Mouse (Mus musculus): ENCODE measurements at regions not wholly inside any gene's neighbourhood (a gene's known extent, or its start where the extent isn't known, plus 50 kb on each side); places are given as distances from the start of the nearest gene placed in this dataset.

DNA sequence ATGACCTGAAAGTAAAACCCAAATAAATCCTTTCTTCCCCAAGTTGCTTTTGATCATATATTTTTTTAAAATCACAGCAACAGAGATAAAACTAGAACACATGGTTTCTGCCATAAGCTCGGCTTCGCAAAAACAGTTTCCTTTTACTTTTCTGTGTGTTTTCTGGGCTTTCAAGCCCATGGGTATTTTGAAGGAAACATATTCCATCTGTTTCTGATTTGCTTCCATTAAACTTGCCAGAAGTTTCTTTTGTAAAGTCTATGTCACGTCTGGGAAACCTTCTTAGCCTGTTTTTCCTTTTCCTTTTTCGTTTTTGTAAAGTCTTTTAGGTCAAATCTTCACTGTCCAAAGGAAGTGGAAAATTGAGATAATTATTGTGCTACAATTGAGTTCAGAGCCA is 167.2 kb upstream of the Auts2 start:
- Histone ChIP-seq H3K36me3 (replicated peaks in 1 of 2; ENCODE audit: control insufficient read depth in 1 of 2, insufficient read depth in 1 of 2, low read length in 1 of 2) (no peaks in the 10 kb centered on the region), H3K27me3 (replicated peaks) (no peaks in the 10 kb centered on the region), H3K4me2 (ENCODE audit: insufficient read depth, low read depth, poor library complexity, severe bottlenecking) (no peak overlapping the region), H3K9me3 (replicated peaks; ENCODE audit: low read length) (peaks cover 56% of the 10 kb centered on the region), H3K4me1 (ENCODE audit: control insufficient read depth in 1 of 2, insufficient read depth in 2 of 2) (no peaks in the 10 kb centered on the region), H3K79me2 (replicated peaks; ENCODE audit: control insufficient read depth, extremely low read depth, insufficient read depth, poor library complexity, severe bottlenecking) (no peaks in the 10 kb centered on the region), H3K9ac (ENCODE audit: insufficient read depth, low read depth) (no peak overlapping the region), H3K4me3 (replicated peaks in 1 of 3; ENCODE audit: low read depth in 2 of 3, low read length in 2 of 3, poor library complexity in 1 of 3) (no peak overlapping the region), H3K27ac (ENCODE audit: insufficient read depth, low read depth) (no peak overlapping the region)
- in situ Hi-C loops (cut with MboI; ENCODE audit: low pct_ligation_motif_present, low pct_unique_long_range_greater_than_20kb, low sequenced_read_pairs) = no loop called here
- dilution Hi-C loops (cut with MboI; ENCODE audit: extremely low pct_ligation_motif_present, extremely low pct_unique_long_range_greater_than_20kb, low sequenced_read_pairs) = no loop called here
- no peak for DNase-seq (ENCODE audit: extremely low read depth)
- TF ChIP-seq JUN (IDR thresholded peaks at IDR 0.05; ENCODE audit: insufficient read depth, low read depth, low read length) = no peak
- TF ChIP-seq RAD21 (IDR thresholded peaks at IDR 0.05; ENCODE audit: low read depth, low read length) = no peak
- no peak for TF ChIP-seq MAX (IDR thresholded peaks at IDR 0.05; ENCODE audit: low read length)

DNA sequence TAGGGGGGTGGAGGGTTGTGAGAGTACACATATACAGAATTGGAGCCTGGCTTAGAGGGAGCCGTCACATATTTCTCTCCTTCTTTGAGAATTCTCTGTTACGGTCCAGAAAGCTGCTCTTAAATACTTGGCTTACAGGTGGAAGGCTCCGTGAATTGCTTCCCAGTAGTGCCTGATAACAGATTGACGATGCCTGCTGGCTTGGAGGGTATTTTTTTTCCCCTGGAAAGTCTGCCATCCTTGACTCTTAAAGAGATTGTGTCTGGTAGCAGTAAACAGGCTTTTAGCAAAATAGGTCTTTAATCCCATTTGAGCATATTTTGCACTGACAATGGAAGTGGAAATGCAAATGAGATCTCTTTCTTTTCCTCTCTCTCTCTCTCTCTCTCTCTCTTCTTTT is 164.4 kb upstream of the Auts2 start:
- Histone ChIP-seq H3K27ac (ENCODE audit: insufficient read depth, low read depth) (no peak overlapping the region), H3K27me3 (replicated peaks) (no peaks in the 10 kb centered on the region), H3K79me2 (replicated peaks; ENCODE audit: control insufficient read depth, extremely low read depth, insufficient read depth, poor library complexity, severe bottlenecking) (no peaks in the 10 kb centered on the region), H3K4me3 (replicated peaks in 1 of 3; ENCODE audit: low read depth in 2 of 3, low read length in 2 of 3, poor library complexity in 1 of 3) (no peak overlapping the region), H3K4me1 (ENCODE audit: control insufficient read depth in 1 of 2, insufficient read depth in 2 of 2) (no peaks in the 10 kb centered on the region), H3K36me3 (replicated peaks in 1 of 2; ENCODE audit: control insufficient read depth in 1 of 2, insufficient read depth in 1 of 2, low read length in 1 of 2) (no peaks in the 10 kb centered on the region), H3K9me3 (replicated peaks; ENCODE audit: low read length) (peaks cover 56% of the 10 kb centered on the region), H3K4me2 (ENCODE audit: insufficient read depth, low read depth, poor library complexity, severe bottlenecking) (no peak overlapping the region), H3K9ac (ENCODE audit: insufficient read depth, low read depth) (no peak overlapping the region)
- dilution Hi-C loops (cut with MboI; ENCODE audit: extremely low pct_ligation_motif_present, extremely low pct_unique_long_range_greater_than_20kb, low sequenced_read_pairs) = no loop called here
- no peak for TF ChIP-seq MAFK (IDR thresholded peaks at IDR 0.05; ENCODE audit: insufficient replicate concordance, low read length)
- no peak for TF ChIP-seq ZKSCAN1 (IDR thresholded peaks at IDR 0.05; ENCODE audit: borderline replicate concordance, low read depth, low read length)
- TF ChIP-seq RCOR1 (conservative IDR thresholded peaks at IDR 0.05; ENCODE audit: low read depth, low read length) = no peak
- TF ChIP-seq MAX (IDR thresholded peaks at IDR 0.05; ENCODE audit: low read length) = no peak
- TF ChIP-seq UBTF (IDR thresholded peaks at IDR 0.05; ENCODE audit: low read depth, low read length) = no peak
- TF ChIP-seq POLR2A (IDR thresholded peaks at IDR 0.05; ENCODE audit: low read depth, low read length) = no peak
- no peak for TF ChIP-seq KAT2A (IDR thresholded peaks at IDR 0.05; ENCODE audit: insufficient replicate concordance, low read length)
- no peak for TF ChIP-seq ETS1 (conservative IDR thresholded peaks at IDR 0.05; ENCODE audit: low read depth, low read length)
- in situ Hi-C loops (cut with MboI; ENCODE audit: low pct_ligation_motif_present, low pct_unique_long_range_greater_than_20kb, low sequenced_read_pairs) = no loop called here
- DNase-seq (ENCODE audit: extremely low read depth) = no peak

DNA sequence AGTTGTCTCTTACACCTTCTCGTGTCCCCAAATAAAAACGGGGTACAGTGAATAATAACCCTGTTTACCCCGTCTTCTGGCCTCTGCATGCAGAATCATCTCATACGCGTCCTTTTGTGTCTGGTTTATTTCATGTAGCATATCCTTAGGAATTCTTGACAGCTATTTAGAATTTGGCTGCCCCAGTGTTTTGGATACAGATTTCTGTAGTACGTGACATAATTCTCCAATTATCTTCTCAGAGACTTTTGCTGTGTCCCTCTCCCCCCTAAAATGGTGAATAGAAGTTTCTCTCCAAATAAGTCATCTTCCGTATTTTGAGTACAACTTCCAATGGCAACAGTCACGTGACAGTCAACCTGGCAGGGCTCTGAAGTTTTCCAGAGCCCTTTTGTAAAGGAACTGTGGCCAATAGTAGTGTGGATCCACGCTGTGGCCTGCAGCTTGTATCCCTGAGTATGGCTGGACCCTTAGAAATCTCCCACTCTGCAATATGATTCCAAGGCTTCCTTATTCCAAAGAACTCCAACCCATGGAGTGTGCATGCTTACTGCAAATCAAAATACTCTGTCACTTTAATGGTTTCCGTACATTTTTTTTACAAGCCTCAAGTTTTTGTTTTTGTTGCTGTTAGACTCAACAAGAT is 160.4 kb upstream of the Auts2 start:
- no peaks in the 10 kb centered on the region for H3K27me3 ChIP-seq (replicated peaks)
- dilution Hi-C loops (cut with MboI; ENCODE audit: extremely low pct_ligation_motif_present, extremely low pct_unique_long_range_greater_than_20kb, low sequenced_read_pairs) = no loop called here
- H3K4me2 ChIP-seq (ENCODE audit: insufficient read depth, low read depth, poor library complexity, severe bottlenecking) = no peak overlapping the region
- H3K9me3 ChIP-seq (replicated peaks; ENCODE audit: low read length) = peaks cover 69% of the 10 kb centered on the region
- H3K27ac ChIP-seq (ENCODE audit: insufficient read depth, low read depth) = no peak overlapping the region
- no peaks in the 10 kb centered on the region for H3K79me2 ChIP-seq (replicated peaks; ENCODE audit: control insufficient read depth, extremely low read depth, insufficient read depth, poor library complexity, severe bottlenecking)
- H3K4me3 ChIP-seq (replicated peaks in 1 of 3; ENCODE audit: low read depth in 2 of 3, low read length in 2 of 3, poor library complexity in 1 of 3) = no peak overlapping the region
- no peak overlapping the region for H3K9ac ChIP-seq (ENCODE audit: insufficient read depth, low read depth)
- no peak for TF ChIP-seq IRF4 (IDR thresholded peaks at IDR 0.05; ENCODE audit: low read depth, low read length)
- no peak for TF ChIP-seq ETS1 (conservative IDR thresholded peaks at IDR 0.05; ENCODE audit: low read depth, low read length)
- TF ChIP-seq RAD21 (IDR thresholded peaks at IDR 0.05; ENCODE audit: low read depth, low read length) = no peak
- TF ChIP-seq CHD1 (IDR thresholded peaks at IDR 0.05; ENCODE audit: low read depth, low read length) = no peak
- no peak for TF ChIP-seq PAX5 (IDR thresholded peaks at IDR 0.05; ENCODE audit: low read length)
- TF ChIP-seq ZKSCAN1 (IDR thresholded peaks at IDR 0.05; ENCODE audit: borderline replicate concordance, low read depth, low read length) = no peak
- no peak for TF ChIP-seq MAFK (IDR thresholded peaks at IDR 0.05; ENCODE audit: insufficient replicate concordance, low read length)
- no peak for TF ChIP-seq UBTF (IDR thresholded peaks at IDR 0.05; ENCODE audit: low read depth, low read length)
- TF ChIP-seq CHD2 (IDR thresholded peaks at IDR 0.05; ENCODE audit: low read length) = no peak
- no peak for TF ChIP-seq KAT2A (IDR thresholded peaks at IDR 0.05; ENCODE audit: insufficient replicate concordance, low read length)
- no peak for TF ChIP-seq CTCF (conservative IDR thresholded peaks at IDR 0.05 in 1 of 2, IDR thresholded peaks at IDR 0.05 in 1 of 2; ENCODE audit: low read depth in 2 of 2, low read length in 2 of 2)
- no peak for TF ChIP-seq POLR2AphosphoS2 (IDR thresholded peaks at IDR 0.05; ENCODE audit: low read depth, low read length)
- no peak for TF ChIP-seq E2F4 (IDR thresholded peaks at IDR 0.05; ENCODE audit: insufficient replicate concordance, low read depth, low read length)
- no peak for TF ChIP-seq MAX (IDR thresholded peaks at IDR 0.05; ENCODE audit: low read length)
- no peak for TF ChIP-seq EP300 (IDR thresholded peaks at IDR 0.05; ENCODE audit: low read length)
- no peak for TF ChIP-seq JUND (conservative IDR thresholded peaks at IDR 0.05; ENCODE audit: low read depth, low read length)
- no peak for TF ChIP-seq MYC (IDR thresholded peaks at IDR 0.05; ENCODE audit: low read depth, low read length)
- TF ChIP-seq HCFC1 (IDR thresholded peaks at IDR 0.05; ENCODE audit: low read depth, low read length) = no peak
- no peaks in the 10 kb centered on the region for H3K36me3 ChIP-seq (replicated peaks in 1 of 2; ENCODE audit: control insufficient read depth in 1 of 2, insufficient read depth in 1 of 2, low read length in 1 of 2)
- H3K4me1 ChIP-seq (ENCODE audit: control insufficient read depth in 1 of 2, insufficient read depth in 2 of 2) = no peaks in the 10 kb centered on the region
- in situ Hi-C loops (cut with MboI; ENCODE audit: low pct_ligation_motif_present, low pct_unique_long_range_greater_than_20kb, low sequenced_read_pairs) = no loop called here
- DNase-seq (ENCODE audit: extremely low read depth) = no peak

Measured in CH12.LX (cell line).